Mouse (Mus musculus) cerebellum, adult 11-12 months (tissue): ENCODE results near the gene Tsks.

Source experiments
- DNase-seq: peaks from one replicate; pipeline ENCODE4 v3.0.0; 2022

Gene Tsks

DNA sequence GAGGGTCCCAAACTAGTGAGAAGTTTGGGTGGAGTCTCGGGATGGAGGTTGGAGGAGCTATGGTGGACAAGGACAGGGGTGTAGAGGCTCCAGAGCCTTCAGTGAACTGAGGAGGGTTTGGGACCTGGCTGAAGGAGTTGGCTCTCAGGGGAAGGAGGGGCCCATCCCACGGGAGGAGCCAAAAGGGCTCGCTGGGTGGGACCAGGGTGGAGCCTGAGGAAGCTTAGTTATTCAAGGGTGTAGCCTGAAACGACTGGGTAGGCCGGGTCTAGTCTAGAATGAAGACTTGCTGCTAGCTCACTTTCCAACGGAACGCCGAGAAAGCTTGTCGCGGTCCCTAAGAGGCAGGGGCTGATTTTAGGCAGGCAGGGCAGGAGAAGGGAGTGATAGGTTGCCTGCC, 9.0 kb downstream of the Tsks start:
- DNase-seq: no peak

DNA sequence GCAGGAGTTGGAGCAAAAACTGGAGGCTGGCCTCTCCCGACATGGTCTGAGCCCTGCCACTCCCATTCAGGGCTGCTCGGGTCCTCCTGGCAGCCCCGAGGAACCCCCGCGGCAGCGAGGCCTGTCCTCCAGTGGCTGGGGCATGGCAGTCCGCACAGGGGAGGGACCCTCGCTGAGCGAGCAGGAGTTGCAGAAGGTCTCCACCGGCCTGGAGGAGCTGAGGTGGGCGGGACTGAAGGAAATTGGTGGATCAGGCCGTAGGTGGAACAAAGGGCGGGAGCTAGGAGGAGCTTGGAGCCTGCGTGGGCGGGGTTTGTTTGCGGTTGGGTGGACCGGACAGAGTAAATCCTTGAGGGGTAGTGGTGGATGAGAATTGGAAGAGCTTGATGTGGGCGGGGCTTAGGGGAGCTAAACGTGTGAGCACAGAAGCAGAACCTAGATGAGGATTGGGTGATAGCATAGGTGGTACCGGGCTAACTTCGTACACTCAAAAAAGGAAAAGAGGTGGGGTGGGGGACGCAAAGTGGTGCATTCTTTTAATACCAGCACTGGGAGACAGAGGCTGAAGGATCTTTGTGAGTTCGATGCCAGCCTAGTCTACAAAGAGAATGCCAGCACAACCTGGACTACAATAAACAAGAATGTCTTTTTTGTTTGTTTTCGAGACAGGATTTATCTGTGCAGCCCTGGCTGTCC, 9.8 kb downstream of the Tsks start:
- DNase-seq: peak; percentile 86

DNA sequence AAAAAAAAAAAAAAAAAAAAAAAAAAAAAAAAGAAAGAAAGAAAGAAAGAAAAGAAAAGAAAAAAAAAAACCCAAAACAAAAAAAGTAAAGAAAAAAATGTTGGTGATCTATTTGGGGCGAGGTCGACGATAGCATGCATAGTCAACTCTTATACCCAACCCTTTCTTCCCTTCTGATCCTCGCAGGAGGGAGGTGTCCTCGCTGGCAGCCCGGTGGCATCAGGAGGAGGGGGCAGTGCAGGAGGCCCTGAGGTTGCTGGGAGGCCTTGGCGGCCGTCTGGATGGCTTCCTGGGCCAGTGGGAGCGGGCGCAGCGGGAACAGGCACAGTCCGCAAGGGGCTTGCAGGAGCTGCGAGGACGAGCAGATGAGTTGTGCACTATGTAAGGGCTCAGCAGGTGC, 10.6 kb downstream of the Tsks start:
- no peak for DNase-seq

DNA sequence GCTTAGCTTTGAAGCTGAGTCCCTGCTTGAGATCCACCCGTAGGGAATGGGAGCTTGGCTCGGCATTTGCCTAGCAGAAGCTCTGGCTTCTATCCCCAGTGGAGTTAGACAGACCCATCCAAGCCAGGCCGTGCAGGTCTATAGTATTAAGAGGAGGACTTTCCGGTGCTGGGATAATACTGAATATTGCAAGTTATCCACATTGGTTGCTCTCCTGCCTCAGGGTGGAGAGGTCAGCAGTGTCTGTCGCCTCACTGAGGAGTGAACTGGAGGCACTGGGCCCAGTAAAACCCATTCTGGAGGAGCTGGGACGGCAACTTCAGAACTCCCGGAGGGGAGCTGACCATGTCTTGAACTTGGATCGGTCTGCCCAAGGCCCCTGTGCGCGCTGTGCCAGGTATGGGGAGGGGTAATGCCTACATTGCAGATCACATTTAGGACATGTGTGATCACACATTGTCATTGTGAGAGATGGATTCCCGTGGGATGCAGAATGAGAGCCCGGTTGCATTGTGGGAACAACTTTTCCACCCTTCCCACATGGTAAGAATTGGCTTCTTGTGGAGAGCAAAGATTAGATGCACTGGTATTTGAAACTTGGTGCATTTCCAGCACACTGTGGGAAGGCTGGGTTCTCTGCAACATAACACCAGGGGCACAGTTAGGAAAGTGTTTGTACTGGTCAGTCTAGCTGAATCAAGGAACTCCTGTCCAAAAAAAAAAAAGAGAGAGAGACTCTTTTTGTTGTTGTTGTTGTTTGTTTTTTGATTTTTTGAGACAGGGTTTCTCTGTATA, 11.3 kb downstream of the Tsks start:
- DNase-seq: no peak

DNA sequence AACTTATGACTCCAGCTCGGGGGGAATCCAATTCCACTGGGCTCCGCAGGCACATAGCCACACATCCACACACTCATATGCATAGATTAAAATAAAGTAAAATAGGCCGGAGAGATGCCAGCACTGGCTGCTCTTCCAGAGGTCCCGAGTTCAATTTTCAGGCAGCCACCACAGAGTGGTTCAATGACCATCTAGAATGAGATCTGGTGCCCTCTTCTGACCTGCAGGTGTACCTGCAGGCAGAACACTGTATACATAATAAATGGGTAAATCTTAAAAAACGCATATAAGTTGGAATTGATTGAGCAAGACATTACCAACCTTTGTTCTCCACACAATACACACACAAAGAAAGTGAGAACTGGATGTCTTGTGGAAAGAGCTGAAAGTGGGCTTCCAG, 12.6 kb downstream of the Tsks start:
- DNase-seq: no peak

DNA sequence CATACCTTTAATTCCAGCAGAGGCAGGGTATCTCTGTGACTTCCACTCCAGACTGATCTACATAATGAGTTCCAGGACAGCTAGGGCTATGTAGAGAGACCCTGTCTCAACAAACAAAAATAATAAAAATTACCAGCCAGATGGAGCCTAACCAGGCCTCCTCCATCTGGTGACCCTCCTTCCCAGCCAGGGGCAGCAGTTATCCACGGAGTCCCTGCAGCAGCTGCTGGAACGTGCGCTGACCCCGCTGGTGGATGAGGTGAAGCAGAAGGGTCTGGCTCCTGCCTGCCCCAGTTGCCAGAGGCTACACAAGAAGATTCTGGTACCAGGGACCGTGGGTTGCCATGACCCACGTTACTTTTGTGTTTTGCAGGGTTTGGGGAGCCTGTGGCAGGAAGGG, 13.3 kb downstream of the Tsks start:
- DNase-seq: no peak

DNA sequence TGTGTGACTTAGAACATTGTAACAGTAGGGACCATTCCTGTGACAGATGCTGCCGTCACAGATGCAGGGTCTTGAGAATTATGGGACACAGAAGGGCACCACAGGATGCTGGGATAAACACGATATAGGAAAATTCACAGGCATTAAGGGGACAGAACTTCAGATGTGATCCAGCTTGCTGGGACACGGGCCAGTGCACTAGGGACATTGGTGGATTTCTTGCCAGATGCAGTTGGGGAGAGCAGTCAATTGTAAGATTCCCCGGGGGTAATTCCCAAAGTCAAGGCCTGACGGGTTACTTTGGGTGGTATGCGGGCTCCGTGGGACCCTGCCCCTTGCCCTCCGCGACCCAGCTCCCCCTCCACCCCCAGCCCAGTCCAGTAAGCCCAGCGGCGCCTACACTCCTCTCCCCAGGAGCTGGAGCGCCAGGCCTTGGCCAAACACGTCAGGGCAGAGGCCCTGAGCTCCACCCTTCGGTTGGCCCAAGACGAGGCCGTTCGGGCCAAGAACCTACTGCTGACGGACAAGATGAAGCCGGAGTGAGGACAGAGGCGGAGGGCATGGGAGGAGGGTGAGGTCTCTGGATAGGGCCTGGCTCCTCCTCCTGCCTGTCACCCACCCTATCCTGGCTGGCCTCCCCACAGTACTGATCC, 14.3 kb downstream of the Tsks start:
- no peak for DNase-seq

DNA sequence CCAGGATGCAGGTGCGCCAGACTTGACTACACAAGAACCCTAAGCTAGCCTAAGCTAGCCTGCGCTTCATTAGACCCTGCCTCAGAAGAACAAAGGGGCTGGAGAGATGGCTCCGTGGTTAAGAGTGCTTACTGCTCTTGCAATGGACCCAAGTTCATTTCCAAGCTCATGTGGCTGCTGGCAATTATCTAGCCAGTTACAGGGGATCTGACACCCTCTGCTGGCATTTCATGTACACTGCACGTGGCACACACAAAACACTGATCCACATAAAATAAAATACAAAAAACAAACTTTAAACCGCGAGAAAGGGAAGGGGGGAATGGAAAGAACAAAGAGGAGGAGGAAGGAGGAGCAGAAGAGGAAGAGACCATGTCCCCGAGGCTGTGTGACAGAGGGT, 15.2 kb downstream of the Tsks start:
- DNase-seq: no peak

DNA sequence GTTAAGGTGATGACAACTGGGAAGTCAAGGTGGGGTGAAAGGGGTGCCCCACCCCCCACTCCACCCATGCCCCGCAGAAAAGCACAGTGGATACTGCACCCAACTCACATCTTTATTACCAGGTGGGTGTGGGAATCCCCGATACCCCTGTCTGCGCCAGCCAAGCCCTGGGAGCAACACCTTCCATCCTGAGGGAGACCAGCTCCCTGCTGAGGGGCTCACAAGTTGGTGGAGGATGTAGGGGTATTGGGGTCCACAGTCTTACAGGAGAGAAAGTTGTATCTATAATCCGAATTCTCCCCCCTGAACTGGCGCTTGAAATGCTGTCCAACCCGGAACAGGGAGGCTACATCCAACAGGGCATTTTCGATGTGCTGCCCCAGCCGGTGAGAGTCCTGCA, 16.3 kb downstream of the Tsks start:
- DNase-seq: peak; percentile 17

DNA sequence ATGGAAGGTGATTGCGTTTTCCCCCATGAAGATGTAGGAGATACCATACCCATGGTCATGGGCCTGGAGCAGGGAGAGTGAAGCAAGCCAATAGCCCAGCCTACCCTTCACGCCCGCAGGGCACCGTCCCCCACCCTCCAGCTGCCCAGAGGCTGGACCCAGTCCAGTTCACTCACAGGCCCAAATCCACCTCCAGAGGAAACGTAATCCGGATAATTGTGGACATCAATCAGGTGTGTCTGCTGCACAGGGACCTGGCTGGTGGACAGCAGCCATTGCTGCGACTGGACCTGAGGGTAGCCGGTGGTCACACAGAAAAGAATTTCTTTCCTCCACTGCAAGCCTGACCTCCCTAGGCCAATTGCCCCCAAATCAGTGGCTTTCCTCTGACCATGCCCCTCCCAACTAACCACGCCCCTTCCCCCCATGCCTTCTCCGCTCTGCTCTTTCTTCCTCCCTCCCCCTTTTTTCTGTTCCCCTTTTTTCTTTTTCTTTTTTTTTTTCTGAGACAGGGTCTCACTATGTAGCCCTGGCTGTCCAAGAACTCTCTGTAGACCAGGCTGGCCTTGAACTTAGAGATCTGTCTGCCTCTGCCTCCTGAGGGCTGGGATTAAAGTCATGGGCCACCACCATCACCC, 17.0 kb downstream of the Tsks start:
- DNase-seq: peak; percentile 17

DNA sequence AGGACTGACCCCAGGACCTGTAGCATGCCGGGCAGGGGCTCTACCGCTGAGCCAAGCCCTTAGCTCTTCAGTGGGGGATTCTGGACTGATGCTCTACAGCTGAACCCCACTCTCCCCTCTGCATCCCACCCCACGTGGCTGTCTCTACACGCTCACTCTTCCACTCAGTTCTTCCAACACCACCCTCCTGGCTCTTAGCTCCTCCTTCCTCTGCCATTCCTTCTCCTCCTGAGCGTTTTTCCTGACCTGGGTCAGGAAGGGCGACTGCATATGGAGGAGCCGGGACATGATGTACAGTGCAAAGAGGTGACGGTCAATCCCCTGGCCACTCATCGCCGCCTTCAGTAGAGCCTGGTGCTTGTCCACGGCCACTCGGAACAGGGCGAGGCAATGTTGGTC, 17.5 kb downstream of the Tsks start:
- DNase-seq: no peak

DNA sequence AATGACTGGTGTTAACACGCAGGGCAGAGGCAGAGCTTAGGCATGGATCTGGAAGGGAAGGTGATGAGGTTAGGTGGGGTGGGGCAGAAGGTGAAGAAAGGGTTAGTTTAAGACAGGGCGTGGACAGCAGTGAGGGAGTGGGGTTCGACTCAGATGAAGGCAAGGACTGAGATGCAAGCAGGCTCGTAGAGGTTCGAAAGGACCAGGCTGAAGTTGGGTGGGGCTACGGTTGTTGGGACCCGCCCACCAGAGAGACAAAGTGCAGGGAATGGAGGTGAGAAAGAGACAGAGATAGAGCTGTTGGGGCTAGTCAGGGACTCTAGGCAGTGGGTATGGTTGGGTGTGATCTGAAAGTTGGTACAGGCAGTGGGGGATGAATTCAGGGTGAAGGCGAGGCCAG, 19.3 kb downstream of the Tsks start:
- DNase-seq: no peak

DNA sequence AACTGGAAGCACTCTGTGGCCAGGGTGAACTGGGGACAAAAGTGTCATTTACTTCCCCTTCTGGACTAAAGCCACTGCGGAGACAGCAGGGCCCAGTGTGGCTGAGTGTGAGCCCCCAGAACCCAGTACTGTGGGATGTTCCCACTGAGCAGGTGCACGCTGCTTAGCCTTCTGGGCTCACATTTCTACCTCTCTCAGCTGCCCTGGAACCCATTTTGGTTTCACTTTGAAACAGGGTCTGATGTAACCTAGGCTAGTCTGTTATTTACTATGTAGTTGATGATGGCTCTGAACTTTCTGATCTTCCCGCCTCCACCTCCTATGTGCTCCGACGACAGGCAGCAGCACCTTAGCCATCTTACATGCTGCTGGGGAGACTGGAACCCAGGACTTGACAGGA, 19.8 kb downstream of the Tsks start:
- DNase-seq: no peak

DNA sequence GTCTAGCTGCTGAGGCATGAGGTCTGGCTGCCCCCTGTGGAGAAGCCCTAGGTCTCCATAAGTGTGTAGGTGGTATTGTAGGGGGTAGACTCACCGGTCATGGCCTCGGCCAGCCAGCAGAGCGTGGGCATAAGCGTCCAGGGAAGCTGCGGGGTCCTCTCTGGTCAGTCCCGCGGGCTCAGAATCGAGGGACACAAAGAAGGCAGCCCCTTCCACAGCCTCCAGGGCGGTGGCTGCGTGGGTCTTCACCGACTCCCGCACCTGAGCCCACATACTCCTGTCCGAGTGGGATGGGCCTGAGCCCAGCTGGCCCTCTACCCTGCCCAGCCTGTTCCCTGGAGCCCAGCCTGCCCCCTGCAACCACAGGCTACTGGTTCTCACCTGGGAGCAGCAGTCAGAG, 22.0 kb downstream of the Tsks start:
- DNase-seq: peak; percentile 28

DNA sequence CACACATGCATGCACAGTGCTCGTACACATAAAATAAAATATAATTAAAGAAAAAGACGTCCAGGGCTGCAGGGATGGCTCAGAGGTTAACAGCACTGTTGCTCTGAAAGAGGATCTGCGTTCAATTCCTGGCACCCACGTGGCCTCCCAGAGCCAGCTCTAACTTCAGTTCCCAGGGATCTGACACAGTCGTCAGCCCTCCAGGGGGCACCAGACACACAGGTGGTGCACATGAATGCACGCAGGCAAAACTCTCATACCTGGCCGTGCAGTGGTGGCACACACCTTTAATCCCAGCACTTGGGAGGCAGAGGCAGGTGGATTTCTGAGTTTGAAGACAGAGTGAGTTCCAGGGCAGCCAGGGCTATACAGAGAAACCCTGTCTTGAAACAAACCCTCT, 23.0 kb downstream of the Tsks start:
- DNase-seq: no peak

DNA sequence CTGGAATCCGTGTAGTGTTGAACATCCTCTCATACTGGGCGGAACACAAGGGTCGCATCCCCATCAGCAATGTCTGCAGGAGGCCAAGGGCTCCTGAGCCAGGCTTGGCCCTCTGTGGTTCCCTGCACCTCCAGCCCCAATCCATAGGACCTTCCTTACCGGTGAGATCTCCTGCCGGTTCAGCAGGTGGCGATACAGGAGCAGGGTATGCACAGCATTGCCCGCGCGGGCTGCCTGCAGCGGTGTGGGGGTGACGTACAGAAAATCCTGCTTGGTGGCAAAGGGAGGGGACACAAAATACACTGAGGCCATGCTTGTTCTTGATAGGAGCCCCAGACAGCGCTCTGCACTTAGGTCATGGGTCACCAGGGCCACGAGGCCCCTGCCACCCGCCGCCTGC, 23.6 kb downstream of the Tsks start:
- no peak for DNase-seq

DNA sequence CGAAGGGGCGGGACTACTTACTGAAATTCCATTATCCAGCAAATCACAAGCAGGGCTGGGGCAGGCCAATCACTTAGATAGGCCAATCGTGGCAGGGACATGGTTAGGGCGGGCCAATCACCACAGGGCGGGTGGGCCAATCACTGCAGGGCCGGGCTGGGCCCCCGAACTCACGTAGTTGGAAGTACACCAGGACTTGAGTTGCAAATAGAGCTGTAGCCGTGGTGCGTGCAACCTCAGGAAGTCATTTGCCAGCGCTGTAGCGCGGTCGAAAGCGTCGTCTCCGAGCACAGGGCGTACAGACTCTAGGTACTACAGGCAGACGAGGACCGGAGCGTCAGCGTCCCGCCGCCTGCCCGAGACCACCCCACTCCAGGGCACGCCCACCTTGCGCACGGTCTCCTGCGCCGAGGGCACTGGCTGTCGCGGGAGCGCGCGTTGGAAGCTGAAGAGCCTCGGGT, 27.3 kb downstream of the Tsks start:
- DNase-seq: peak; percentile 89

DNA sequence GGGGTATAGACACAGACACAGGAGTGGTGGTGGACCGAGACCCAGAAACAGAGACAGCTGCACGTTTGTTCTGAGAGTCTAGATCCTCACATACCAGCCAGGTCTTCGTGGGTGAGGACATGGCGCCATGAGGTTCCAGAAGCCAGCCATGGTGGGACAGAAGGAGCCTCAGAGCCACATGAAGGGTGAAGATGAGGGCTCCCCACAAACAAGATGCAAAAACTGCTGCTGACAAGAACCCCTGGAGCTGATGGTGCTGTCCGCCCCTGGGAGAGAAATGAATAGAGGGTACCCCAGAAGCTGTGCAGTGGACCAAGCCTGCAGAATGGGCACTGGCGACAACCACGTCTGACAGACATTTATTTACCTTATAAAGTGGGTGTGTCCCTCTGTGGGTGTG, 28.1 kb downstream of the Tsks start:
- peak; percentile 38 for DNase-seq

DNA sequence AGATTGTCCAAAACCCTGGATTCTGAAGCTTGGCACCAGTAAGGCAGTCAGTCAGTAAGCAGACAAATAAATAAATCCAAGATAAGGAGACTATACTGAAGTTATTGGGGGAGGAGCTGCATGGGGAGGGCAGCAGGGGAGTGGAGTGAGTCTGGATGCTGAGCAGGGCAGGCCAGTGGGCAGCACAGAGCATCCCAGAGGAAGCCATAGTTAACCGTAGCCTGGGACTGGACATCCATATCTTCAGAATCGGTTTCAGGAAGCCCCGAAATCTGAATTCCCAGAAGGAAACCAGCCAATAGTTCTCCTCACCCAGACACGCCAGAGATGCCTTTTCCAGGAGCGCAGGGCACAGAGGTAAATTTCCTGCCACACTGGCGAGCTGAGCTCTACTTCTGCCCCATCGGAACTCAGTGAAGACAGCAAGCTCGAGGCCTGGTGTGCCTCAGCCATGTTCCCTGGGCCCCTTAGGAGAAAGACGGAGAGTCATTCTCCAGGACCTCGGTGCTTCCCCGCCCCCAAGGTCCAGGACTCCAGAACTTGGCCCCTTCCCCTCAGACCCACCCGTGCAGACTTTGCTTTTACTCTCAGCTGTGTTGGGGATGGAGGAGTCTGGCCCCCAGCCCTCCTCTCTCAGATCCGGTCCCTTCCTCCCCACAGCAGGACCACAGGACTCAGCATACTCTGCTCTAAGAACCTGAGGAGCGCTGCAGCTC, 30.6 kb downstream of the Tsks start:
- DNase-seq: peak; percentile 61

DNA sequence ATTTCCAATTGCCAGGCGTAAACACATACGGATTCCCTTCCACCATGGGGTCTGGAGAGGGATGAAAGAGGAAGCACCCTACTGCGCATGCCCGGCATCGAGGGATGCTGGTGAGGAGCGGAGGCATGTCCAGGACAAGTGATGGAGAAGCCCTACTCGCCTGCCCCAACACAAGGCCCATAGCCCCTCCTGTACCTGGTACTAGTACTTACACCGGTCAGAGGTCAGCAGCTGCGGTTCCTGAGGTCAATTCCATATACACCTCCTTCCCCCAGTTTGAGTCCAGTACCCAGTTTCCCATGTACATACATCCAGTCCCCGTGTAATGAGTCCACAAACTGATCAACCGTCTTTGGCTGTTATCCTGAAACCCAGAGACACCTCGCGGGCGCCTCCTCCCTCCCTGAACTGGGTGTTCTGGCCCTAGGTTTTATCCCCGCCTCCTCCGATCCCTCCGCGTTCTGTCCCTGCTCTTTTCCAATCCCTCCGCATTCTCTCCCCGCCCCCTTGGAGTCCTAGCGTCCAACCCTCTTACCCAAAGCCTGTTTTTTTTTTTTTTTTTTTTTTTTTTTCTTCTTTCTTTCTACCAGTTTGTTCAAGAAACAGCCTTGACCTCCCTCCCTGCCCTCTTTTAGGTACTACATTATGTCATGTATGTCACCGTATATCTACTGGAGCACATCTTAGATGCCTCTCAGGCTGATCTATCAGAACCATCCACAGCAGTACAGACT, 31.5 kb downstream of the Tsks start, which contains the start of gene Cpt1c:
Gene Cpt1c (minus strand): TSS at position 469 of the 734 bp plus-strand sequence.
- DNase-seq: peak; percentile 91

DNA sequence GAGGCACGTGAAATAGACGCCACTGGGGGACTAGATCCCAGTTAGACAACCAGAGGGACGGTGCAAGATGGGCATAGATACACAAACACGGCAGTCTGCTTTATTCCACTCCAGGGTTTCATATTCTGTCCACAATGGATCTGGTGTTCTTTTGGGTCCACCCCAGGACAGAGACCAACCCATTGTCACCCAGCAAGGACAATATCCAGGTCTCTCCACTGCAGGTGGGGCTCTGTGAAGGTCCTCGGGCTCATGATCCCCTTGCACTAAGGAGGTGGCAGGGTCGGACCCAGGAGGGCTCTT, 32.1 kb downstream of the Tsks start:
- DNase-seq: peak; percentile 49

DNA sequence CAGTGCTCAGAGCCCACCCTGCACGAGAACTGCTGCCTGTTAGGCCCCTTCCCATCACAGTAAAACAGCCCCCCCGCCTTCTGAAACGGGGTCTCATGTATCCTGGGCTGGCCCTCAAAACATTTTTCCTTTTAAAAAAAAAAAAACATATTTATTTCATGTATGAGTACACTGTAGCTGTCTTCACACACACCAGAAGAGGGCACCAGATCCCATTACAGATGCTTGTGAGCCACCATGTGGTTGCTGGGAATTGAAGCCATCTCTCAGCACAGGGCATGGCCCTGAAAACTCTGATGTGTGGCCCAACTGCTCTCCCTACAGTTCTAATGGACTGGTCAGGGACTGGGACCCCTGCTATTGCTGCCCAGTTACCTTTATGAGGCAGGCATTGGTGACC, 35.3 kb downstream of the Tsks start:
- DNase-seq: peak; percentile 37
